Mouse (Mus musculus) liver, adult 2 months (tissue): ENCODE measurements around the gene Catspere2. TPM values are rescaled to one million over a fixed set of nuclear protein-coding genes. Genes with fewer than 3 reads are reported as not detected.
"Not testable (repeated sequence)": the region's sequence is repeated elsewhere in the genome, so short reads cannot be mapped to it uniquely, and the experiment has no call there.

Source experiments
- DNase-seq: peaks from one replicate; pipeline ENCODE4 v3.0.0-alpha.2; 2011; ENCODE audit warnings: low read depth, low spot score; ENCODE audit errors: extremely low read depth
- H3K27ac ChIP-seq: fragments of 200-500 bp; replicated peaks from 2 replicates; pipeline ENCODE4 v1.5.1; 2012; ENCODE audit warnings: low read depth, mild to moderate bottlenecking, control low read depth, inconsistent platforms, low read length; ENCODE audit not compliant: insufficient read depth
- H3K27me3 ChIP-seq: fragments of 200-500 bp; 2 replicates; pipeline ENCODE4 v1.6.1; 2012; ENCODE audit warnings: mild to moderate bottlenecking, moderate library complexity, low read length, inconsistent platforms; ENCODE audit not compliant: control insufficient read depth, insufficient read depth
- H3K36me3 ChIP-seq: fragments of 200-500 bp; 2 replicates; pipeline ENCODE4 v1.6.1; 2012; ENCODE audit warnings: low read length, inconsistent platforms; ENCODE audit not compliant: control insufficient read depth, insufficient read depth
- H3K4me1 ChIP-seq: fragments of 200-500 bp; 2 replicates; pipeline ENCODE4 v1.6.1; 2011; ENCODE audit warnings: low read length; ENCODE audit not compliant: control insufficient read depth, insufficient read depth
- H3K4me3 ChIP-seq: fragments of 200-500 bp; 2 replicates; pipeline ENCODE4 v1.5.1; 2011; ENCODE audit warnings: low read depth, mild to moderate bottlenecking, control low read depth, low read length, moderate library complexity; ENCODE audit not compliant: insufficient read depth
- H3K79me2 ChIP-seq: fragments of 200-500 bp; 2 replicates; pipeline ENCODE4 v1.6.1; 2012; ENCODE audit warnings: inconsistent platforms, mild to moderate bottlenecking, low read length, moderate library complexity; ENCODE audit not compliant: control insufficient read depth, insufficient read depth
- H3K9ac ChIP-seq: fragments of 200-500 bp; 2 replicates; pipeline ENCODE4 v1.6.1; 2012; ENCODE audit warnings: low read depth, mild to moderate bottlenecking, control low read depth, inconsistent platforms, low read length
- CTCF ChIP-seq: fragments of 200-500 bp; IDR thresholded peaks from 2 replicates; pipeline ENCODE4 v1.5.1; 2011; ENCODE audit warnings: low read depth, low read length, control low read depth
- POLR2A ChIP-seq: fragments of 200-500 bp; IDR thresholded peaks from 2 replicates; pipeline ENCODE4 v1.6.1; 2011; ENCODE audit warnings: low read length, control low read depth; ENCODE audit not compliant: insufficient read depth; ENCODE audit errors: extremely low read depth
- WGBS: fragments of 180-500 bp; shearing (Covaris S2); methylation state at CpG from one replicate; pipeline ENCODE4 v1.1.7; 2018; 5-methylcytosine and 5-hydroxymethylcytosine counted together
- polyA plus RNA-seq: library from polyadenylated mRNA; depleted of rRNA; stranded (reverse); fragments of >200 nt; gene quantifications from 2 replicates; pipeline ENCODE4 v1.2.3, GENCODE M21; 2012; rRNA removed
- total RNA-seq: library from RNA; depleted of rRNA; stranded (reverse); fragments of >200 nt; gene quantifications from 2 replicates; pipeline ENCODE4 v1.2.3, GENCODE M21; 2014; rRNA removed

The Catspere2 gene
- total RNA-seq (0.09 and 0.20 TPM in 2 replicates), polyA plus RNA-seq (0.02 and 0.46 TPM in 2 replicates)

- 1% methylated on average over 21 of the region's 21 CpGs for WGBS
- H3K27me3 ChIP-seq, H3K79me2 ChIP-seq, H3K4me1 ChIP-seq, H3K36me3 ChIP-seq, H3K27ac ChIP-seq: not testable (repeated sequence)
- peak; percentile 99 for DNase-seq
- H3K4me3 ChIP-seq, result peak within 1 kb of the TSS; percentile 67
- H3K9ac ChIP-seq, result peak within 1 kb of the TSS; percentile 66
Measured at GRCm38 (mm10) chr1:177983024-177983450, at the start of gene Catspere2. Gene Catspere2 (plus strand): TSS chr1:177983423.

- not testable (repeated sequence) for H3K27me3 ChIP-seq, H3K9ac ChIP-seq, H3K27ac ChIP-seq, H3K36me3 ChIP-seq, H3K79me2 ChIP-seq, H3K4me3 ChIP-seq, H3K4me1 ChIP-seq
- 2% methylated on average over 3 of the region's 4 CpGs for WGBS
- 0 out of 2 replicates have a peak, but pooled peaks have one; percentile 34 for TF ChIP-seq CTCF
- DNase-seq, result peak; percentile 1
Measured at GRCm38 (mm10) chr1:177940422-177940977, 42.7 kb upstream of the Catspere2 start.

- H3K4me3 ChIP-seq, result no peak overlapping the region
- peaks cover 2% of the 10 kb centered on the region; the same call in 1 of the 2 replicates for H3K4me1 ChIP-seq
- H3K9ac ChIP-seq, result no peak overlapping the region
- H3K27ac ChIP-seq, result no peak overlapping the region
- no peak for TF ChIP-seq POLR2A
- TF ChIP-seq CTCF, result no peak
- no peaks in the 10 kb centered on the region for H3K27me3 ChIP-seq
- no peak for DNase-seq
- H3K36me3 ChIP-seq, result no peaks in the 10 kb centered on the region
- H3K79me2 ChIP-seq, result no peaks in the 10 kb centered on the region
- 80% methylated on average over 1 of the region's 1 CpGs for WGBS
Measured at GRCm38 (mm10) chr1:177981276-177981675, 1.9 kb upstream of the Catspere2 start.

GRCm38 (mm10) chr1:177983582-177983981 is 359 bp downstream of the Catspere2 start:
- peak overlapping the region; percentile 66 for H3K9ac ChIP-seq
- WGBS, result 1% methylated on average over 22 of the region's 41 CpGs

GRCm38 (mm10) chr1:177984206-177984605 is 983 bp downstream of the Catspere2 start:
- 56% methylated on average over 9 of the region's 9 CpGs for WGBS
- no peaks in the 10 kb centered on the region for H3K79me2 ChIP-seq
- no peaks in the 10 kb centered on the region for H3K27me3 ChIP-seq
- H3K4me3 ChIP-seq, result no peak overlapping the region
- TF ChIP-seq CTCF, result no peak
- no peak for TF ChIP-seq POLR2A
- no peak overlapping the region for H3K27ac ChIP-seq
- no peaks in the 10 kb centered on the region for H3K36me3 ChIP-seq
- no peak overlapping the region for H3K9ac ChIP-seq
- DNase-seq, result peak; percentile 5
- peaks cover 2% of the 10 kb centered on the region; the same call in 1 of the 2 replicates for H3K4me1 ChIP-seq

More at GRCm38 (mm10) chr1:177983582-177983981, 359 bp downstream of the Catspere2 start:
- H3K27ac ChIP-seq, H3K79me2 ChIP-seq, DNase-seq, H3K4me1 ChIP-seq, H3K27me3 ChIP-seq, H3K36me3 ChIP-seq: not testable (repeated sequence)
- H3K4me3 ChIP-seq, result peak overlapping the region; percentile 67

- not testable (repeated sequence) for H3K4me1 ChIP-seq, H3K4me3 ChIP-seq, H3K27me3 ChIP-seq, H3K36me3 ChIP-seq, H3K27ac ChIP-seq, H3K9ac ChIP-seq, DNase-seq, H3K79me2 ChIP-seq
- 83% methylated on average over 1 of the region's 1 CpGs for WGBS
Measured at GRCm38 (mm10) chr1:177987476-177987875, 4.3 kb downstream of the Catspere2 start.
